Mouse (Mus musculus) midbrain, embryonic 10.5 days (tissue): ENCODE measurements around the gene Tecpr2. TPM values are rescaled to one million over a fixed set of nuclear protein-coding genes. Genes with fewer than 3 reads are reported as not detected.

ENCODE experiments used
- DNase-seq: peaks from one replicate; pipeline ENCODE4 v3.0.0-alpha.2; 2017; ENCODE audit warnings: low spot score
- H3K27ac ChIP-seq: fragments of 300-500 bp; sonication (generic); replicated peaks from 2 replicates; pipeline ENCODE4 v1.5.1; 2016; ENCODE audit warnings: mild to moderate bottlenecking
- H3K27me3 ChIP-seq: fragments of 300-500 bp; sonication (generic); 2 replicates; pipeline ENCODE4 v1.6.1; 2016; ENCODE audit warnings: low read depth, mild to moderate bottlenecking; ENCODE audit not compliant: poor library complexity, severe bottlenecking
- H3K36me3 ChIP-seq: fragments of 300-500 bp; sonication (generic); 2 replicates; pipeline ENCODE4 v1.6.1; 2016; ENCODE audit warnings: mild to moderate bottlenecking, moderate library complexity
- H3K4me1 ChIP-seq: fragments of 300-500 bp; sonication (generic); 2 replicates; pipeline ENCODE4 v1.6.1; 2016
- H3K4me3 ChIP-seq: fragments of 300-500 bp; sonication (generic); 2 replicates; pipeline ENCODE4 v1.5.1; 2016; ENCODE audit warnings: mild to moderate bottlenecking, moderate library complexity
- H3K9me3 ChIP-seq: fragments of 300-500 bp; sonication (generic); replicated peaks from 2 replicates; pipeline ENCODE4 v1.6.1; 2016; ENCODE audit warnings: mild to moderate bottlenecking
- WGBS: fragments of 180-500 bp; shearing (Covaris S2); methylation state at CpG from one replicate; pipeline ENCODE4 v1.1.7; 2016; 5-methylcytosine and 5-hydroxymethylcytosine counted together
- polyA plus RNA-seq: library from polyadenylated mRNA; unstranded; fragments of >200 nt; fragmentation: Nextera tagmentation; extraction: Ambion mirVana; gene quantifications from 2 replicates; pipeline ENCODE4 v1.2.1, GENCODE M21; 2016

The Tecpr2 gene
- polyA plus RNA-seq, 1 experiment from 2014 or later = 5.3 TPM

DNA sequence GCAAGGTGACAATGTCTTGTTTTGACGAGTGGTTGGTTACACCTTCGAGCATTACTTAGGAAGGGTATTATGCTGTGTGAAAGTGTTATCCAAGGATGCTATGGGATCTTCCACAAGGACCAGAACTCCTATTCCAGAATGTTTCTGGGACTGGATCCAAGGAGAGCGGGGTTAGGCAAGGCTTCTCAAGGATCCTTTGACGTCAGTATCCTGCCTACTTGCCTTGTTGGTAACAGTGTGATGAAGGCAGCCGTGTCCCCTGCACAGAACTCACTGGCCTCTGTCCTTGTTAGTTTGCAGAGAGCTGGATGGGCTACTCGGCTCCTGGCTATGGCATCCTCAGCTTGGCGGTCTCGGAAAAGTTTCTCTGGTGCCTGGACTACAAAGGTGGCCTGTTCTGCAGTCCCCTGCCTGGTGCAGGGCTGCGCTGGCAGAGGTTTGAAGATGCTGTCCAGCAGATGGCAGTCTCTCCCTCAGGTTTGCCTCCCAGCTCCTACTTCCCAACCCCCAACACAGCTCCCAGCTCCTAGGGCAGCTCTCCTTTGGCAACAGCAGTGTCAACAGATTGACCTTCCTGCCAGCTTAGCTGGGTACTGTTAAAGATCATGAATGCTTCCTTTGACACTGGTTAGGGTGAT lies 47.0 kb downstream of the Tecpr2 start:
- Histone ChIP-seq H3K36me3 (peaks cover 66% of the 10 kb centered on the region), H3K4me1 (no peaks in the 10 kb centered on the region)

DNA sequence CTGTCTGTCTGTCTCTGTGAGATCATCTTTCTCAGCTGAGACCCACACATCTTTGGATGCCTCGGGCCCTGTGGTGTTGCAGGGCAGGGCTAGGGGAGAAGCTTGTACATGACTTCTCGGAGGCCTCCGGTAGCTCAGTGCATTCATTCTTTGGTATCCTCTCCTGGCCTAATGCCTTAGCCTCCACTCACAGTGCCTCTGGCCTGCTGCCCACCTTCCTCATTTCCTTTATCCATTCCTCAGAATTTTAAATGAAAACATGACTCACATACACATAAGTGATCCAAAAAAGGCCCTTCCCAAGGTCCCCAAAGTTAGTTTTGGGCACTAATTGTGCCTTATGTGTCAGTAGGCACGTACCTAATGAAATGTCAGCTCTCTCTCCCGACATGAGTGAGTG lies 48.4 kb downstream of the Tecpr2 start:
- Histone ChIP-seq H3K36me3 (peaks cover 66% of the 10 kb centered on the region), H3K4me1 (no peaks in the 10 kb centered on the region), H3K27ac (no peak overlapping the region), H3K9me3 (no peaks in the 10 kb centered on the region), H3K27me3 (no peaks in the 10 kb centered on the region), H3K4me3 (no peak overlapping the region)
- 90% methylated on average over 5 of the region's 5 CpGs for WGBS
- DNase-seq = no peak

More for the DNA sequence above, 47.0 kb downstream of the Tecpr2 start:
- Histone ChIP-seq H3K27ac (no peak overlapping the region), H3K27me3 (no peaks in the 10 kb centered on the region), H3K9me3 (no peaks in the 10 kb centered on the region), H3K4me3 (no peak overlapping the region)
- 70% methylated on average over 9 of the region's 9 CpGs for WGBS
- peak; percentile 75 for DNase-seq

DNA sequence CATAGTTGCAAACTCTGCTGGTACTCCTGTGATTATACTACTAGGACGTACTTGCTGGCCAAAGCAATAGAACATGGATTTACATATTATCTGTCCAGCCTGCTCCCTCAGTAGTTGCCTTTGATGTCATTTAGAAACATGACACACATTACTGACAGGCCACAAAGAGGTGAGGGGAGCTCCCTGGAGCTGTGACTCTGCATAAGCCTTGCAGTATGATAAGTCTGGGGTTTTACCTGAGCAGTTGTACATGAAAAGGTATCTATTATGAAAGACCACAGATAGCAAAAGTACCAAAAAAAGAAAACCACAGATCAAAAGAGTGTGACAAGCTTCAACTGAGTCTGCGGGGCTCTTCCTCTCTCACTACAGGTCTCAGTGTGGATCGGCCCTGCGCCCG lies 50.3 kb downstream of the Tecpr2 start:
- Histone ChIP-seq H3K9me3 (no peaks in the 10 kb centered on the region), H3K4me1 (no peaks in the 10 kb centered on the region), H3K27me3 (no peaks in the 10 kb centered on the region), H3K4me3 (no peak overlapping the region), H3K27ac (no peak overlapping the region), H3K36me3 (peaks cover 52% of the 10 kb centered on the region)
- WGBS = 97% methylated on average over 5 of the region's 5 CpGs
- DNase-seq = no peak

DNA sequence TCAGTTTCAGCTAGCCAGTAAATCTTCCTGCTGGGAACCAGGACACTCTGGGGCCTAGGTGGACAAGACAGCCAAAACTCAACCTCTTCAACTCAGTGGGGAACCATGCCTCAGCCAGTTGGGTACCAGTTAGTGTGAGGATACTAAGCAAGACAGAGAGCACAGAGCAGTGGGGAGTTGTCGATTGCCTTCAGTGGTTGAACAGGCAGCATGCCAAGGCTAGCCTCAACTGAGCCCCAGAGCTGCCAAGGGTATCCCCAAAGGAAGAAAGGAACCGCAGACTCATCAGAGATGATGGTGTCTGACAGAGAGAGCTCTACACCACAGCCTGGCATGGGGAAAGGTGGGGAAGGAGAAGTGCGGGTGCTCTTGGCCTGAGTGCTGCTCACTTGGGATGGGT lies 51.8 kb downstream of the Tecpr2 start:
- DNase-seq = no peak
- no peak overlapping the region for H3K4me3 ChIP-seq
- H3K9me3 ChIP-seq = no peaks in the 10 kb centered on the region
- H3K4me1 ChIP-seq = no peaks in the 10 kb centered on the region
- WGBS = 99% methylated on average over 3 of the region's 3 CpGs
- no peaks in the 10 kb centered on the region for H3K27me3 ChIP-seq
- peaks cover 61% of the 10 kb centered on the region for H3K36me3 ChIP-seq
- H3K27ac ChIP-seq = no peak overlapping the region

DNA sequence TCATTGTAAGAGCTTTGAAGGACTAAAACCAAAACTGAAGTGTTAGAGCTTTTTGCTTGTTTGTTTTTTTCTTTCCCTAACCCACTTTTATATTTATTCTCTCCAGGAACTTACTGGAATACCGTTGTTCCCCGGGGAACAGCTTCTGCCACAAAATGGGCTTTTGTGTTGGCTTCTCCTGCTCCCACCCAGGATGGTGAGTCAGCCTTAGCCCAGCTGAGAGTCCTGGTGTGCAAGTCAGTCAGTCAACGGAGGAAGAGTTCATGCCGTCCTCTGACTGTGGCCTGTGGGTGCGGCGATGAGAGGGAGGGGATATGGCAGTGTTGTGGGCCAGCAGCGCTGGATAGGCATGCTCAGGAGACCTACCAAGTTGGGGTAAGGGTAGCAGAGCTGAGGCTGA lies 57.2 kb downstream of the Tecpr2 start:
- no peak overlapping the region for H3K27ac ChIP-seq
- DNase-seq = no peak
- no peaks in the 10 kb centered on the region for H3K4me1 ChIP-seq
- no peaks in the 10 kb centered on the region for H3K27me3 ChIP-seq
- no peaks in the 10 kb centered on the region for H3K9me3 ChIP-seq
- H3K4me3 ChIP-seq = no peak overlapping the region
- WGBS = 88% methylated on average over 7 of the region's 7 CpGs
- peaks cover 63% of the 10 kb centered on the region for H3K36me3 ChIP-seq

DNA sequence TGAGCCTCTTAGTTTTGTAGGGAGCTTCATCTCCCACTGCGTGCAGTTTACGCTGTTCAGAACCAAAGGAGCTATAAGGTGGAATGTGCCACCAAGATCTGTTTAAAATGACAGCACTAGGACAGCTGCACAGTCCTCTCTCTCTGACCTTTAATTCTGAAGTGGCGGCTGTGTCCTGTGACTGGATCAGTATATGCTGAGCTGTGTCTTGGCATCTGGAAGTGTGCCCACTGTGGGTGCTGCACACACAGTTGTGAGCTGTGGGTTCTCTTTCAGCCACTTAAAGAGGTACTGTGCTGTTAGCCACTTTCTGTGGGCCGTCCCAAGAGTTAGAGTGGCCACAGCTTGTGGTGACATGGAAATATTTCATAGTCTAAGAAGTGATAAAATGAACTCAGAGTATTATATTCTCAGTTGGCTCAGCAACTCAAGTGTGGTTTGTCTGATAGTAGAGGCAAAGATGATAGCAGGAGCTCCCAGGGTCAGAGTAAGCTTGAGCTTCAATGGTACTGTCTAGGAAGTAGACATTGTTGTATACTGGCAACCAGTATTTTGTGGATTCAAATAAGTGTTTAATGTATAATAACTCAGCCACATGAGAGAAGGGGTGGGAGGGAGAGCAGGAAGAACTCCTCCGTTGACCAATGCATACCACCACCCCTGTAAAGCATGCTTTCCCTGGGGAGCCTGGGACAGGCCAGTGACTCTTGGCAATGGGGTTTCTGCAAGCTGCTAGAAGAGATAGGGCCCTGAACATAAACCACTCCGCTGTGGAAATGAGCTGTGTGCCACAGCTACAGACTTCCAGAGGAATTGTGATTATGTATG lies 59.2 kb downstream of the Tecpr2 start:
- no peak overlapping the region for H3K27ac ChIP-seq
- DNase-seq = no peak
- no peaks in the 10 kb centered on the region for H3K4me1 ChIP-seq
- 95% methylated on average over 6 of the region's 6 CpGs for WGBS
- no peak overlapping the region for H3K4me3 ChIP-seq
- no peaks in the 10 kb centered on the region for H3K27me3 ChIP-seq
- H3K9me3 ChIP-seq = no peaks in the 10 kb centered on the region
- peaks cover 54% of the 10 kb centered on the region for H3K36me3 ChIP-seq

DNA sequence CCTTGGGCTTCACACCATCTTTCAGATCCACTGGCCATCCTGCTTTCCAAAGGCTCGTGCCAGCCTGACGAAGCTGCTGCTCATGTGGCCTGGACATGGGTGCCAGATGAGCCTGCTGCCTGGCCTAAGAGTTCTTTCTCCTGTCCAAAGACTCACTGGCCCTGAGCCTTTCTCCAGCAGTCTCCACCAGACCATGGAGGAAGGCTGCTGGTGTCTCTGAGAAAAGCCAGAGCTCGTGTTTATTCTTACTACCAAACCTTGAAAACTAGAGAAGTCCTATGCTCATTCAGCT lies 59.8 kb downstream of the Tecpr2 start:
- WGBS = 90% methylated on average over 3 of the region's 3 CpGs
- H3K9me3 ChIP-seq = no peaks in the 10 kb centered on the region
- no peak overlapping the region for H3K27ac ChIP-seq
- peaks cover 54% of the 10 kb centered on the region for H3K36me3 ChIP-seq
- no peaks in the 10 kb centered on the region for H3K4me1 ChIP-seq
- no peak for DNase-seq
- no peaks in the 10 kb centered on the region for H3K27me3 ChIP-seq
- H3K4me3 ChIP-seq = no peak overlapping the region

DNA sequence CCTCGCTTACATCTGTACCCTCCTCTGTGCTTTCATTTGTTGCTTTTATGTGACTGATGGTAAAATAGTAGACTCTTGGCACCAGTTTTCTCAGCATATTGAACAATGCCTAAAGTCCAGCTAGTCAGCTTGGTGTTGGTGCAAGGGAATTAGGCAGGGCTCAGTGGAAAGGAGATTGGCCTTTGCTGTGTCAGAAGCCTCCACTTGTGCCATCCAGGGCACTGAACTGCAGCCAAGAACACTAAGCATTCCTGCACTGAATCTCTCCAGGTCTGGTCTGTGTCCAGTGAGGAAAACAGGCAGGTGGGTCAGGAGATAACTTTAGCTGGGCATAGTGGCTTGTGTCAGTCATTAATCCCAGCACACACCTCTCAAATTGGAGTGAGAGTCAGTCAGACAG lies 60.3 kb downstream of the Tecpr2 start:
- no peak overlapping the region for H3K27ac ChIP-seq
- DNase-seq = no peak
- 86% methylated on average over 1 of the region's 1 CpGs for WGBS
- H3K27me3 ChIP-seq = no peaks in the 10 kb centered on the region
- no peaks in the 10 kb centered on the region for H3K9me3 ChIP-seq
- no peaks in the 10 kb centered on the region for H3K4me1 ChIP-seq
- peaks cover 52% of the 10 kb centered on the region for H3K36me3 ChIP-seq
- no peak overlapping the region for H3K4me3 ChIP-seq

DNA sequence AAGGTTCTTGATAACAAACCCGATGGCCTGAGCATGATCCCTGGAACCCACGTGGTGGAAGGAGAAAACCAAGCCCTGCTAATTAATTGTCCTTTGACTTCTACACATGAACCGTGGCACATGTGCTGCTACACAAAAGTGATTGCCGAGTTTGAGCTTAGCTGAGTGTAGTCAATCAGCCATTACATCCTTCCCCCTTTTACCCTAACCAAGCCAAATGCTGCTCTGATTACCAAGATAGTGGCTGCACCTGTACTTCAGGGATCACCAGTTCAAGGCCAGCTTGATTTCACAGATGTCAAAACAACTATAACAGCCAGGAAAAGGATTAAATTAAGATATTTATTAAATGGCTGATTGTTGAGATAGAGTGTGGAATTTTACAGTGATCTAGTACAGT lies 61.1 kb downstream of the Tecpr2 start:
- H3K9me3 ChIP-seq = no peaks in the 10 kb centered on the region
- peaks cover 48% of the 10 kb centered on the region for H3K36me3 ChIP-seq
- WGBS = 94% methylated on average over 4 of the region's 4 CpGs

DNA sequence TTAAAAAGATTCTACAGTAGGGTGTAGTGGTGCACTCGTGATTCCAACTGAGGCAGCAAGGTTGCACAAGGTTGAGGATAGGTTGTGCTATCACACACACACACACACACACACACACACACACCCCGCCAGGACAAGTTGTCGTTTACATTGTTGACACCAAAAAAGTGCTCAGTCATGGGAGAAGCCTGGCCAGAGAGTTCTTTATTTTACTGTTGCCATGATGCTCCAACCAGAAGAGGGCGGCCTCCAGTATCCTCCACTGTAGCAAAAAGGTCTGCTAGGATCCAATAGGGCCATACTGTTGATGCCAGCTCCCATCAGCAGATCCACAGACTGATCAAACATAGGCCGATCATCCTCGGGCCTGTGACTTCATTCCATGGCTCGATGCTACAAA lies 62.2 kb downstream of the Tecpr2 start:
- H3K36me3 ChIP-seq = peaks cover 48% of the 10 kb centered on the region
- no peaks in the 10 kb centered on the region for H3K9me3 ChIP-seq
- no peak overlapping the region for H3K27ac ChIP-seq
- WGBS = 87% methylated on average over 7 of the region's 7 CpGs
- H3K4me3 ChIP-seq = no peak overlapping the region
- no peaks in the 10 kb centered on the region for H3K4me1 ChIP-seq
- no peak for DNase-seq
- no peaks in the 10 kb centered on the region for H3K27me3 ChIP-seq

More for the DNA sequence above, 61.1 kb downstream of the Tecpr2 start:
- H3K4me3 ChIP-seq = no peak overlapping the region
- DNase-seq = no peak
- H3K27me3 ChIP-seq = no peaks in the 10 kb centered on the region
- no peaks in the 10 kb centered on the region for H3K4me1 ChIP-seq
- H3K27ac ChIP-seq = no peak overlapping the region

DNA sequence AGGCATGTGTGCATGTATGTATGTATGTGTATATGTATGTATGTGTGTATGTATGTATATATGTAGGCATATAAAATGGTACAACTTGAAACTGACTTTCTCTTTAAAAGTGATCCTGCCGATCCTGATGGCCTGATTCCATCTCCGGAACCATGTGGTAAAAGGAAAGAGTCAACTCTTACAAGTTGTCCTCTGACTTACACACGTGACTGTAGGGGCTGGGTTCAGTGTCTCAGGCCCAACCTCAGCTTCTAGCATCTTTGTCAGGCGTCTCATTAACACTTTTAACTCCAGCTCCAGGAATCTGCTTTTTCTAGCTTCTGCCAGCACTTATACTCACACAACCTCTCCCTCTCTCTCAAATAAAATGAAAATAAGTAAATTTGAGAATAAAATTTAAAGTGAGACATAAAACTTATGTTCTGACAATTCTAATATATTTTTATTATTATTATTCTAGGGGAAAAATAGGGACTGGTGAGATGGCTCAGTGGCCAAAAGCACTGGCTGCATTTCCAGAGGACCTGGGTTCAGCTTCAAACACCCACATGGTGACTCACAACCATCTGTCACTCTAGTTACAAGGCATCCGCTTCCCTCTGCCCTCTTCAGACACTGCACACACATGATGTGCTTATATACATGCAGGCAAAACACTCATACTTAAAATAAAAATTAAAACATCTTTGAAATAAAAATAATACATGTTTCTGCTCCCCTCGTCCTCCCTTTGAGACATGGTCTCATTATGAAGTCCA lies 63.7 kb downstream of the Tecpr2 start:
- WGBS = 88% methylated on average over 6 of the region's 6 CpGs
- Histone ChIP-seq H3K9me3 (no peaks in the 10 kb centered on the region), H3K36me3 (peaks cover 44% of the 10 kb centered on the region), H3K4me1 (no peaks in the 10 kb centered on the region), H3K4me3 (no peak overlapping the region), H3K27ac (no peak overlapping the region), H3K27me3 (no peaks in the 10 kb centered on the region)
- no peak for DNase-seq

DNA sequence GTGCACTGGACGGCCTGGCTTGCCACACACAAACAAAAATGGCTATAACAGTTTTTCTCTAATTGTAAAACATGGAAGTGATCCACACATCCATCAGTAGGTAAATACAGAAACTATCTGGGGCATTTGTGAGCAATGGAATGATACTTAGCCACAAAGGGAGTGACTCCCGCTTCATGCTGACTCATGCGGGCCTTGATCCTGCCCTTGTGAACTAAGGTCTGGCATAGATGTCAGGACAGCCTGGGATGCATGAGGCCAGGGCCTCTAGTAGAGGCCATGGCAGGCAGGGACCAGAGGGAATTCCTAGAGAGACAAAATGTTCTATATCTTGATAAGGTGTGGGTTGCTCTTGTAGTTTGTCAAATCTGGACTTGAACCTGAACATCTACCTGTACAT lies 64.4 kb downstream of the Tecpr2 start:
- Histone ChIP-seq H3K4me1 (no peaks in the 10 kb centered on the region), H3K9me3 (no peaks in the 10 kb centered on the region), H3K36me3 (peaks cover 39% of the 10 kb centered on the region), H3K4me3 (no peak overlapping the region), H3K27ac (no peak overlapping the region), H3K27me3 (no peaks in the 10 kb centered on the region)
- 91% methylated on average over 3 of the region's 3 CpGs for WGBS
- DNase-seq = no peak

DNA sequence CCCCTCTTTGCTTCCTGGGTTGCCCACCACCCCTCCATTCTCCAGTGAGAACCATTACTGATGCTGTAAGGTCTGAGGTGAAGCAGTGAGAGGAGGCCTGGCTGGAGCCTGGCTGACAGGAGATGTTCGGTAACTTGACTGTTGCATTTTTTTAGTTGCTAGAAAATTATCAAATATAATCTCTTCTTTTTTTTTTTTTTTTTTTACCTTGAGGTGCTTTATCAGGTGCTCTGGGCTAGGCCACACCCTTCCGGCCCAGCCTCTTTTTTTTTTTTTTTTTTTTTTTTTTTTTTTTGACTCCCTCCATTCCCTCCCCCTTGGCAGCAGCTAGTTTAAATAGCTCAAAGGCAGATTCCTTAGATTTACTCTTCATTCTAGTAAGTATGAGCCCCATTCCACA lies 64.8 kb downstream of the Tecpr2 start:
- peaks cover 36% of the 10 kb centered on the region for H3K36me3 ChIP-seq
- no peak for DNase-seq
- H3K27me3 ChIP-seq = no peaks in the 10 kb centered on the region
- no peaks in the 10 kb centered on the region for H3K9me3 ChIP-seq
- no peak overlapping the region for H3K27ac ChIP-seq
- no peak overlapping the region for H3K4me3 ChIP-seq
- 89% methylated on average over 2 of the region's 2 CpGs for WGBS
- H3K4me1 ChIP-seq = no peaks in the 10 kb centered on the region
